ENCODE assay signal across 19 mouse cellular contexts in the genomic region with DNA sequence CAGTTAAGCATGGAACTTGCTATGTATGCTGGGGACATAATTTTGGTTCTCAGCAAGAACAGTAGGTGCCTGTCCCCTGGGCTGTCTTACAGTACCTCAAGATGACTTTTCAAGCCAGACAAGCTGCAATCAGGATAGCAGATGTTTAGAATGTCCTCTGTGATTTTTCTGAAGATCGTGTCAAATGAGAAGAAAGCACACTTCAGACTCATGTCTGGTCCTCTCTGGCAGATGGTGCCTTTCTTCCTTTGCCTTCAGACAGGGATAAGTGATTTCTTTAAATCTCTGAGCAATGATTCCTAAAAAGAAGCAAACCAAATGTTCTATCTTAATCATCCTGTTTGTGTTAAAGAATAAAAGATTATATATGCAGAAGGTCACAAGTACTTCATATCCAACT.
"Had no signal": no experiment of that assay in that cellular context is flagged by ENCODE, and none has a peak within 500 bp of the region (broad histone marks: within the 10 kb centered on the region; RNA-seq: fewer than 3 reads in every experiment).

No protein-coding gene starts in this region.

- H3K4me2 ChIP-seq: heart, embryonic 12.5 days; hindbrain, embryonic 12.5 days; hindbrain, embryonic 15.5 days; kidney, embryonic 15.5 days; limb, embryonic 13.5 days; limb, embryonic 15.5 days; liver, embryonic 12.5 days had no signal

- H3K4me1 ChIP-seq: heart, embryonic 12.5 days; hindbrain, embryonic 12.5 days; hindbrain, embryonic 15.5 days; kidney, embryonic 15.5 days; limb, embryonic 13.5 days; limb, embryonic 15.5 days; liver, embryonic 12.5 days had no signal

- ATAC-seq: forebrain, postnatal 0 days; hindbrain, postnatal 0 days; intestine, embryonic 16.5 days; liver, embryonic 12.5 days had no signal

- H3K27me3 ChIP-seq: heart, embryonic 12.5 days; hindbrain, embryonic 12.5 days; hindbrain, embryonic 15.5 days; kidney, embryonic 15.5 days; limb, embryonic 13.5 days; limb, embryonic 15.5 days; liver, embryonic 12.5 days had no signal

- H3K9me3 ChIP-seq: heart, embryonic 12.5 days; hindbrain, embryonic 12.5 days; hindbrain, embryonic 15.5 days; kidney, embryonic 15.5 days; limb, embryonic 13.5 days; limb, embryonic 15.5 days; liver, embryonic 12.5 days had no signal

- DNase-seq: forebrain, postnatal 0 days; gastrocnemius, postnatal 14 days; gastrocnemius, postnatal 36 days; heart, adult 11 months; heart, adult 2 months; kidney, adult 11 months; kidney, postnatal 14 days; layer of hippocampus, adult 9-11 months; layer of hippocampus, postnatal 36 days had no signal

- H3K9ac ChIP-seq: forebrain, postnatal 0 days; heart, embryonic 12.5 days; hindbrain, embryonic 12.5 days; hindbrain, embryonic 15.5 days; kidney, embryonic 15.5 days; limb, embryonic 13.5 days; limb, embryonic 15.5 days; liver, embryonic 12.5 days had no signal

- H3K36me3 ChIP-seq: heart, embryonic 12.5 days; hindbrain, embryonic 12.5 days; hindbrain, embryonic 15.5 days; kidney, embryonic 15.5 days; limb, embryonic 13.5 days; limb, embryonic 15.5 days; liver, embryonic 12.5 days had no signal

- H3K27ac ChIP-seq: heart, adult 2 months; hindbrain, embryonic 12.5 days; hindbrain, embryonic 15.5 days; hindbrain, postnatal 0 days; kidney, embryonic 15.5 days; kidney, postnatal 0 days; limb, embryonic 13.5 days; limb, embryonic 15.5 days; liver, embryonic 12.5 days had no signal

- H3K4me3 ChIP-seq: heart, adult 2 months; heart, embryonic 12.5 days; hindbrain, embryonic 12.5 days; hindbrain, embryonic 15.5 days; kidney, embryonic 15.5 days; limb, embryonic 13.5 days; limb, embryonic 15.5 days; liver, embryonic 12.5 days had no signal
